Mouse (Mus musculus): Measurements from ENCODE around the gene Gm10643. TPM values are rescaled to one million over a fixed set of nuclear protein-coding genes. Genes with fewer than 3 reads are reported as not detected.

Gene Gm10643
- 0.89 TPM for polyA plus RNA-seq (2014; fragmentation: Illumina TruSeq; extraction: RNeasy Lipid Tissue Mini Kit (QIAGEN cat#74804); ENCODE audit: low replicate concordance)

GRCm38 (mm10) chr8:84065037-84065436 is at the start of gene Gm10643:
Gm10643 (minus strand) TSS chr8:84065137.

GRCm38 (mm10) chr8:84104697-84105609 is 40.0 kb upstream of the Gm10643 start, which contains the start of gene Dcaf15:
Dcaf15 (minus strand) TSS chr8:84104768.

GRCm38 (mm10) chr8:84066291-84066930 is 1.5 kb upstream of the Gm10643 start, which contains the start of gene Rfx1:
Rfx1 (plus strand) TSS chr8:84066834.

GRCm38 (mm10) chr8:84044900-84045299 is 20.0 kb downstream of the Gm10643 start, which contains the start of gene Rln3:
Rln3 (minus strand) TSS chr8:84045000.

GRCm38 (mm10) chr8:84042066-84042947 is 22.6 kb downstream of the Gm10643 start, which contains the start of gene Il27ra:
Il27ra (minus strand) TSS chr8:84042589.

GRCm38 (mm10) chr8:84021096-84021495 is 43.8 kb downstream of the Gm10643 start, which contains the start of gene Palm3:
Palm3 (plus strand) TSS chr8:84021471.

Other genes with a start within 250 kb of the Gm10643 start
- 0.78 TPM for gene Adgrl1, start 165.0 kb downstream of the Gm10643 start, polyA plus RNA-seq (2014; fragmentation: Illumina TruSeq; extraction: RNeasy Lipid Tissue Mini Kit (QIAGEN cat#74804); ENCODE audit: low replicate concordance)
- not detected for gene Gm10644, start 109.9 kb downstream of the Gm10643 start, polyA plus RNA-seq (2014; fragmentation: Illumina TruSeq; extraction: RNeasy Lipid Tissue Mini Kit (QIAGEN cat#74804); ENCODE audit: low replicate concordance)
- gene Asf1b, start 109.6 kb downstream of the Gm10643 start, polyA plus RNA-seq (2014; fragmentation: Illumina TruSeq; extraction: RNeasy Lipid Tissue Mini Kit (QIAGEN cat#74804); ENCODE audit: low replicate concordance), result 7.2 TPM
- gene Prkaca, start 92.1 kb downstream of the Gm10643 start, polyA plus RNA-seq (2014; fragmentation: Illumina TruSeq; extraction: RNeasy Lipid Tissue Mini Kit (QIAGEN cat#74804); ENCODE audit: low replicate concordance), result 8.1 TPM
- 0.33 TPM for gene Samd1, start 67.5 kb downstream of the Gm10643 start, polyA plus RNA-seq (2014; fragmentation: Illumina TruSeq; extraction: RNeasy Lipid Tissue Mini Kit (QIAGEN cat#74804); ENCODE audit: low replicate concordance)
- gene 1700067K01Rik, start 63.6 kb downstream of the Gm10643 start, polyA plus RNA-seq (2014; fragmentation: Illumina TruSeq; extraction: RNeasy Lipid Tissue Mini Kit (QIAGEN cat#74804); ENCODE audit: low replicate concordance), result not detected
- gene 2210011C24Rik, start 53.0 kb downstream of the Gm10643 start, polyA plus RNA-seq (2014; fragmentation: Illumina TruSeq; extraction: RNeasy Lipid Tissue Mini Kit (QIAGEN cat#74804); ENCODE audit: low replicate concordance), result 2.3 TPM
- gene Palm3, start 43.7 kb downstream of the Gm10643 start, polyA plus RNA-seq (2014; fragmentation: Illumina TruSeq; extraction: RNeasy Lipid Tissue Mini Kit (QIAGEN cat#74804); ENCODE audit: low replicate concordance), result 0.22 TPM
- not detected for gene Il27ra, start 22.5 kb downstream of the Gm10643 start, polyA plus RNA-seq (2014; fragmentation: Illumina TruSeq; extraction: RNeasy Lipid Tissue Mini Kit (QIAGEN cat#74804); ENCODE audit: low replicate concordance)
- not detected for gene Rln3, start 20.1 kb downstream of the Gm10643 start, polyA plus RNA-seq (2014; fragmentation: Illumina TruSeq; extraction: RNeasy Lipid Tissue Mini Kit (QIAGEN cat#74804); ENCODE audit: low replicate concordance)
- 0.97 TPM for gene Rfx1, start 1.7 kb upstream of the Gm10643 start, polyA plus RNA-seq (2014; fragmentation: Illumina TruSeq; extraction: RNeasy Lipid Tissue Mini Kit (QIAGEN cat#74804); ENCODE audit: low replicate concordance)
- gene Dcaf15, start 39.6 kb upstream of the Gm10643 start, polyA plus RNA-seq (2014; fragmentation: Illumina TruSeq; extraction: RNeasy Lipid Tissue Mini Kit (QIAGEN cat#74804); ENCODE audit: low replicate concordance), result 2.0 TPM
- gene Podnl1, start 60.9 kb upstream of the Gm10643 start, polyA plus RNA-seq (2014; fragmentation: Illumina TruSeq; extraction: RNeasy Lipid Tissue Mini Kit (QIAGEN cat#74804); ENCODE audit: low replicate concordance), result 0.63 TPM
- 0.19 TPM for gene Cc2d1a, start 82.8 kb upstream of the Gm10643 start, polyA plus RNA-seq (2014; fragmentation: Illumina TruSeq; extraction: RNeasy Lipid Tissue Mini Kit (QIAGEN cat#74804); ENCODE audit: low replicate concordance)
- gene 4930432K21Rik, start 82.9 kb upstream of the Gm10643 start, polyA plus RNA-seq (2014; fragmentation: Illumina TruSeq; extraction: RNeasy Lipid Tissue Mini Kit (QIAGEN cat#74804); ENCODE audit: low replicate concordance), result not detected
- gene Nanos3, start 120.1 kb upstream of the Gm10643 start, polyA plus RNA-seq (2014; fragmentation: Illumina TruSeq; extraction: RNeasy Lipid Tissue Mini Kit (QIAGEN cat#74804); ENCODE audit: low replicate concordance), result not detected
- gene Zswim4, start 171.9 kb upstream of the Gm10643 start, polyA plus RNA-seq (2014; fragmentation: Illumina TruSeq; extraction: RNeasy Lipid Tissue Mini Kit (QIAGEN cat#74804); ENCODE audit: low replicate concordance), result not detected
- 1.2 TPM for gene D8Ertd738e, start 184.6 kb upstream of the Gm10643 start, polyA plus RNA-seq (2014; fragmentation: Illumina TruSeq; extraction: RNeasy Lipid Tissue Mini Kit (QIAGEN cat#74804); ENCODE audit: low replicate concordance)
- 2.8 TPM for gene Mri1, start 192.2 kb upstream of the Gm10643 start, polyA plus RNA-seq (2014; fragmentation: Illumina TruSeq; extraction: RNeasy Lipid Tissue Mini Kit (QIAGEN cat#74804); ENCODE audit: low replicate concordance)
- gene Ccdc130, start 205.2 kb upstream of the Gm10643 start, polyA plus RNA-seq (2014; fragmentation: Illumina TruSeq; extraction: RNeasy Lipid Tissue Mini Kit (QIAGEN cat#74804); ENCODE audit: low replicate concordance), result 0.74 TPM

Data from small intestine, adult 10 weeks (tissue).